Comparison of ENCODE assay signal across 14 mouse cellular contexts in the genomic region with DNA sequence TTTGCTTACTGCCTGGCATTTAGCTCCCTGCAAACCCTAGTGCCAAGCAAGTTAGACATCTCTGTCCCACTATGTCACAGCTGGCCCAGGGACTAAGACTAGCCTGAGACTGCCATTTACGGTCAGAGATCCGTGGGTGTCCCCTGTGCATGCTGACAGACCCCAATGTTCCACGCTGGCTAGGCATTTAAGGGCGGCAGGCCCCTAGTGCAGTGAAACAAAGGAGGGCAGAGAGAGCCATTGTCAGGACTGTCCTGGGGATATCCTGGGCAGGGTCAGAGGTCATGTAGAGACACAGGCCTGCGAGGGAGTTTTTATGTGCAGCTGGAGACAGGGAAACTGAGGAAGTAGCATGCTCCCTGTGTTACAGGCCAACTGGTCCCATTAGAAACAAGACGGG. TPM values are rescaled to one million over a fixed set of nuclear protein-coding genes. Genes with fewer than 3 reads are reported as not detected.
A peak's percentile ranks its signal among the peaks of the same experiment; 100 is the strongest.
DNase-seq lines count a peak whose midpoint lies in the region; ATAC-seq and TF ChIP-seq lines count a peak whose summit lies in the region.
"Had no signal": no experiment of that assay in that cellular context is flagged by ENCODE, and none has a peak within 500 bp of the region (broad histone marks: within the 10 kb centered on the region; RNA-seq: fewer than 3 reads in every experiment).

No protein-coding gene starts in this region.

- peak; percentile 95 for DNase-seq in heart, adult 11 months
- DNase-seq in heart, adult 18-20 months, result no peak
- no peak for DNase-seq in lung, embryonic 14.5 days
- DNase-seq in lung, postnatal 25 days (ENCODE audit: low spot score), result no peak
- DNase-seq in liver, postnatal 0 days, result no peak
- no peak for DNase-seq in cerebellum, postnatal 36 days
- DNase-seq: B cell, adult 2 months; embryo, embryonic 11 days; thymus, adult 2 months had no signal

- no peaks in the 10 kb centered on the region for H3K27me3 ChIP-seq in lung, embryonic 14.5 days (ENCODE audit: insufficient read depth, low read length)
- no peaks in the 10 kb centered on the region for H3K27me3 ChIP-seq in forebrain, embryonic 13.5 days
- H3K27me3 ChIP-seq in liver, postnatal 0 days (ENCODE audit: insufficient read depth, low read length), result no peaks in the 10 kb centered on the region

- WGBS in lung, embryonic 14.5 days, result 71% methylated on average over 6 of the region's 6 CpGs
- 32% methylated on average over 6 of the region's 6 CpGs for WGBS in forebrain, embryonic 13.5 days
- WGBS in liver, postnatal 0 days (ENCODE audit: insufficient replicate concordance), result 77% methylated on average over 6 of the region's 6 CpGs

- H3K27ac ChIP-seq in lung, embryonic 14.5 days (ENCODE audit: low read depth), result peak overlapping the region; percentile 69; the same call in 1 of the 2 replicates
- H3K27ac ChIP-seq in forebrain, embryonic 13.5 days, result peak overlapping the region; percentile 55; the same call in 1 of the 2 replicates
- H3K27ac ChIP-seq in liver, postnatal 0 days (ENCODE audit: low read depth), result peak overlapping the region; percentile 88

- no peak for TF ChIP-seq EP300 in liver, postnatal 0 days (IDR thresholded peaks at IDR 0.05; ENCODE audit: low read depth)

- H3K9ac ChIP-seq in lung, embryonic 14.5 days, result no peak overlapping the region
- H3K9ac ChIP-seq in forebrain, embryonic 13.5 days, result no peak overlapping the region
- H3K9ac ChIP-seq in liver, postnatal 0 days (replicated peaks), result no peak overlapping the region; the same call in 1 of the 2 replicates

- H3K9me3 ChIP-seq in lung, embryonic 14.5 days (ENCODE audit: low read depth, low read length), result no peaks in the 10 kb centered on the region
- H3K9me3 ChIP-seq in forebrain, embryonic 13.5 days (replicated peaks), result no peaks in the 10 kb centered on the region
- H3K9me3 ChIP-seq in liver, postnatal 0 days (ENCODE audit: low read length), result no peaks in the 10 kb centered on the region

- peaks cover 50% of the 10 kb centered on the region for H3K36me3 ChIP-seq in lung, embryonic 14.5 days (ENCODE audit: insufficient read depth)
- peaks cover 26% of the 10 kb centered on the region for H3K36me3 ChIP-seq in forebrain, embryonic 13.5 days (ENCODE audit: poor library complexity, severe bottlenecking)
- H3K36me3 ChIP-seq in liver, postnatal 0 days (replicated peaks; ENCODE audit: insufficient read depth, low read length), result peaks cover 52% of the 10 kb centered on the region

- no peak overlapping the region for H3K4me3 ChIP-seq in lung, embryonic 14.5 days (ENCODE audit: low read depth, low read length)
- no peak overlapping the region for H3K4me3 ChIP-seq in forebrain, embryonic 13.5 days
- H3K4me3 ChIP-seq in liver, postnatal 0 days (ENCODE audit: low read depth, low read length), result no peak overlapping the region

- no peak for ATAC-seq in lung, embryonic 14.5 days (ENCODE audit: insufficient read depth)
- ATAC-seq in forebrain, embryonic 13.5 days, result no peak
- ATAC-seq in liver, postnatal 0 days, result no peak
- no peak for ATAC-seq in erythroid progenitor cell, adult 5-6 weeks (replicated peaks; ENCODE audit: low FRiP score, poor library complexity, severe bottlenecking)

- peaks cover 42% of the 10 kb centered on the region for H3K4me1 ChIP-seq in lung, embryonic 14.5 days (ENCODE audit: insufficient read depth)
- H3K4me1 ChIP-seq in forebrain, embryonic 13.5 days, result peaks cover 42% of the 10 kb centered on the region
- H3K4me1 ChIP-seq in liver, postnatal 0 days (ENCODE audit: insufficient read depth), result peaks cover 79% of the 10 kb centered on the region

- H3K4me2 ChIP-seq in lung, embryonic 14.5 days, result peak overlapping the region; percentile 21; the same call in 1 of the 2 replicates
- no peak overlapping the region for H3K4me2 ChIP-seq in forebrain, embryonic 13.5 days
- no peak overlapping the region for H3K4me2 ChIP-seq in liver, postnatal 0 days (ENCODE audit: low read depth, low read length)

- no peak for TF ChIP-seq CTCF in lung, embryonic 14.5 days (IDR thresholded peaks at IDR 0.05; ENCODE audit: low read depth)
- no peak for TF ChIP-seq CTCF in liver, postnatal 0 days (IDR thresholded peaks at IDR 0.05; ENCODE audit: low read depth)

RNA-seq across cellular contexts. Expression of gene Arid3a, which starts 7.0 kb away (rescaled TPM):
- total RNA-seq in heart, adult 18-20 months (2021), result 1 to 10 TPM; 1.0 to 1.1 TPM
- 5.1 and 5.4 TPM in 2 replicates for polyA plus RNA-seq in lung, embryonic 14.5 days (2014; fragmentation: Nextera tagmentation; extraction: Ambion mirVana)
- polyA plus RNA-seq in forebrain, embryonic 13.5 days (2015; fragmentation: Nextera tagmentation; extraction: Ambion mirVana), result 2.5 and 3.6 TPM in 2 replicates
- 4.5 and 5.5 TPM in 2 replicates for polyA plus RNA-seq in liver, postnatal 0 days (2015; fragmentation: Nextera tagmentation; extraction: Ambion mirVana)
- 4.2 and 9.7 TPM in 2 replicates for total RNA-seq in erythroid progenitor cell, adult 5-6 weeks (2015; ENCODE audit: low replicate concordance)
- 4.8 and 8.6 TPM in 2 replicates for total RNA-seq in erythroid progenitor cell, adult 5-6 weeks (2017; ENCODE audit: low replicate concordance)

RNA-seq across cellular contexts. Expression of gene R3hdm4, which starts 12.9 kb away (rescaled TPM):
- total RNA-seq in heart, adult 18-20 months (2021), result 10 to 100 TPM; 75.3 to 78.2 TPM
- 127 and 132 TPM in 2 replicates for polyA plus RNA-seq in lung, embryonic 14.5 days (2014; fragmentation: Nextera tagmentation; extraction: Ambion mirVana)
- polyA plus RNA-seq in forebrain, embryonic 13.5 days (2015; fragmentation: Nextera tagmentation; extraction: Ambion mirVana), result 200 and 217 TPM in 2 replicates
- polyA plus RNA-seq in liver, postnatal 0 days (2015; fragmentation: Nextera tagmentation; extraction: Ambion mirVana), result 47.3 and 51.7 TPM in 2 replicates
- total RNA-seq in erythroid progenitor cell, adult 5-6 weeks (2015; ENCODE audit: low replicate concordance), result 60.2 and 65.4 TPM in 2 replicates
- 37.4 and 45.8 TPM in 2 replicates for total RNA-seq in erythroid progenitor cell, adult 5-6 weeks (2017; ENCODE audit: low replicate concordance)

RNA-seq across cellular contexts. Expression of gene Kiss1r, which starts 17.1 kb away (rescaled TPM):
- under 1 TPM; 0.17 to 0.46 TPM for total RNA-seq in heart, adult 18-20 months (2021)
- 0.70 and 1.2 TPM in 2 replicates for polyA plus RNA-seq in lung, embryonic 14.5 days (2014; fragmentation: Nextera tagmentation; extraction: Ambion mirVana)
- polyA plus RNA-seq in forebrain, embryonic 13.5 days (2015; fragmentation: Nextera tagmentation; extraction: Ambion mirVana), result 1.0 and 1.3 TPM in 2 replicates
- polyA plus RNA-seq in liver, postnatal 0 days (2015; fragmentation: Nextera tagmentation; extraction: Ambion mirVana), result 0.18 and 0.34 TPM in 2 replicates
- total RNA-seq in erythroid progenitor cell, adult 5-6 weeks (2015; ENCODE audit: low replicate concordance), result not detected in 2 replicates
- total RNA-seq in erythroid progenitor cell, adult 5-6 weeks (2017; ENCODE audit: low replicate concordance), result not detected in 2 replicates

RNA-seq across cellular contexts. Expression of gene Gm26602, which starts 23.2 kb away (rescaled TPM):
- total RNA-seq in heart, adult 18-20 months (2021), result not detected
- 4.1 TPM in 1 of 2 replicates, not detected in the other for polyA plus RNA-seq in lung, embryonic 14.5 days (2014; fragmentation: Nextera tagmentation; extraction: Ambion mirVana)
- 33.6 TPM in 1 of 2 replicates, not detected in the other for polyA plus RNA-seq in forebrain, embryonic 13.5 days (2015; fragmentation: Nextera tagmentation; extraction: Ambion mirVana)
- polyA plus RNA-seq in liver, postnatal 0 days (2015; fragmentation: Nextera tagmentation; extraction: Ambion mirVana), result 4.6 TPM in 1 of 2 replicates, not detected in the other
- total RNA-seq in erythroid progenitor cell, adult 5-6 weeks (2015; ENCODE audit: low replicate concordance), result not detected in 2 replicates
- total RNA-seq in erythroid progenitor cell, adult 5-6 weeks (2017; ENCODE audit: low replicate concordance), result 22.8 TPM in 1 of 2 replicates, not detected in the other
- total RNA-seq: gastrocnemius, postnatal 10 days; layer of hippocampus, adult 8-10 months; megakaryocyte progenitor cell, adult 5-6 weeks had no signal
- polyA plus RNA-seq: thymus, adult 2 months had no signal

RNA-seq across cellular contexts. Expression of gene Med16, which starts 25.1 kb away (rescaled TPM):
- total RNA-seq in heart, adult 18-20 months (2021), result 10 to 100 TPM; 50.4 to 56.7 TPM
- 55.5 and 58.7 TPM in 2 replicates for polyA plus RNA-seq in lung, embryonic 14.5 days (2014; fragmentation: Nextera tagmentation; extraction: Ambion mirVana)
- polyA plus RNA-seq in forebrain, embryonic 13.5 days (2015; fragmentation: Nextera tagmentation; extraction: Ambion mirVana), result 49.0 and 59.0 TPM in 2 replicates
- polyA plus RNA-seq in liver, postnatal 0 days (2015; fragmentation: Nextera tagmentation; extraction: Ambion mirVana), result 13.5 and 14.3 TPM in 2 replicates
- total RNA-seq in erythroid progenitor cell, adult 5-6 weeks (2015; ENCODE audit: low replicate concordance), result 5.9 and 17.7 TPM in 2 replicates
- total RNA-seq in erythroid progenitor cell, adult 5-6 weeks (2017; ENCODE audit: low replicate concordance), result 8.0 and 9.1 TPM in 2 replicates
